Mouse (Mus musculus): ENCODE results near the gene Prkcd. TPM values are rescaled to one million over a fixed set of nuclear protein-coding genes. Genes with fewer than 3 reads are reported as not detected.

Gene Prkcd
- polyA plus RNA-seq (2016; fragmentation: Nextera tagmentation; extraction: Ambion mirVana): 54.1 and 56.2 TPM in 2 replicates

DNA sequence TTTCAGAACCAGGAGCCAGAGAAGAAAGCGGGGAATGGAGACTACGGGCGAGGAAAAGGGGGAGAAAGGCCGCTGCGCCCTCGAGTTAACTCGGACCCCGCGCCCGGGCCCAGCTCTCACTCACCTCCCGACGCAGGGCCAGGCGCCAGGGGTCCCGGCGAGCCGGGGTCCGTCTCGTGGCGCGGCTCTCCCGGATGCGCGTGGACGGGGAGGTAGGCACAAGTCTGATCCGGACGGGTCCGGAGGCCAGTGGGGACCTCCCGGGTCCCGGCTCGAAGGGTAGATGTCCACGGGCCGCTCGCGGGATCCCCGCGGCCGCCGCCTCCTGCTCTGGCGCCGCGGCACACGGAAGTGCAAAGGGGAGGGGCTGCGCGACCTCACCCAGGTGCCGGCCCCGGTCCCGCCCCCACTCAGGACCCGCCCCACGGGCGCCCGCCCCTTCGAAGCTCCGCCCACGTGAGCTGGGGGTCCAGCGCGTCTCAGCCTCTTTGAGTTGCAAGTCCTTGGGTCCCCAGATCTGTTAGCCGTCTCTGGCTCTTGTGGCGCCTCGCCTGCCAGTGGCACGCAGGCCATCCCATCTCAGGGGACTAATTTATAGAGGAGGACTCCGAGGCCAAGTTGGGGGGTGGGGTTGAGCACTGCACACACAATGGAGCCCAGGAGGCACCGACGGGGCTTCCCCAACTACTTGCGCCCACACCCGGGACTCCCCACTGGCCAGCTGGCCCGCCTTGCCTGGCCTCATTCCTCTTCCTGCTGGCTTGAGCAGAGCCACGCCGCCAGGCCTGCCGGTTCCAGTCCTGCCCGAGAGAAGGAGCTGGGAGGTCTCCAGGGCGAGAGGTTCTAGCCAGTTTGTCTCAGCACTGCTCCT lies at the start of gene Prkcd:
Prkcd (minus strand) TSS at position 355 of the 871 bp plus-strand sequence.
- Histone ChIP-seq H3K27me3 (no peaks in the 10 kb centered on the region; the same call in 1 of the 2 replicates), H3K4me2 (peak within 1 kb of the TSS; percentile 91), H3K4me3 (replicated peaks) (peak within 1 kb of the TSS; percentile 79), H3K27ac (peak within 1 kb of the TSS; percentile 60), H3K36me3 (no peaks in the 10 kb centered on the region), H3K4me1 (replicated peaks) (peaks cover 28% of the 10 kb centered on the region), H3K9ac (replicated peaks) (peak within 1 kb of the TSS; percentile 76), H3K9me3 (no peaks in the 10 kb centered on the region)
- under 1% methylated on average over 68 of the region's 71 CpGs for WGBS
- peak; percentile 79 for ATAC-seq (ENCODE audit: insufficient number of reproducible peaks, insufficient read depth, low FRiP score, low TSS enrichment, low read depth)

DNA sequence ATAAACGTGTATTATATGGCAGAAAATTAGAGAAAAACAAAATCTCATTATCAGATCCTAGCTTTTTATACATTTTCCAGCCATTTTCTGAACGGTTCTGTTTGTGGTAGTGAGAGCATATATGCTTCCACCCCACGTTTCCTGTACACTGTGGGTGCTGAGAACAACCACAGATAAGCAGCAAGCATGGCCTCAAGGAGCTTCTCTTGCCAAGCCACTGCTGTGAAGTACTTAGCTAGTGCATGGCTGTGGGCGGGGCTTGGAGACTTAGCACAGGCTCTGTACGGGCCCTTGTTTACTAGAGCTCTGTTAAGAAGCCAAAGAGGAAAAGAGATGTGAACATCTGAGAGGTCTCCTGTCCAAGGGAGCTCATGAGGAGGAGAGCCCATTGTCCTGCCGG lies 48.9 kb upstream of the Prkcd start:
- H3K27ac ChIP-seq: no peak overlapping the region
- H3K9ac ChIP-seq (replicated peaks): no peak overlapping the region
- peaks cover 84% of the 10 kb centered on the region for H3K36me3 ChIP-seq
- H3K9me3 ChIP-seq: no peaks in the 10 kb centered on the region
- 76% methylated on average over 6 of the region's 6 CpGs for WGBS
- no peaks in the 10 kb centered on the region for H3K4me1 ChIP-seq (replicated peaks)
- H3K4me2 ChIP-seq: no peak overlapping the region
- no peak for ATAC-seq (ENCODE audit: insufficient number of reproducible peaks, insufficient read depth, low FRiP score, low TSS enrichment, low read depth)
- no peaks in the 10 kb centered on the region for H3K27me3 ChIP-seq
- no peak overlapping the region for H3K4me3 ChIP-seq (replicated peaks)

DNA sequence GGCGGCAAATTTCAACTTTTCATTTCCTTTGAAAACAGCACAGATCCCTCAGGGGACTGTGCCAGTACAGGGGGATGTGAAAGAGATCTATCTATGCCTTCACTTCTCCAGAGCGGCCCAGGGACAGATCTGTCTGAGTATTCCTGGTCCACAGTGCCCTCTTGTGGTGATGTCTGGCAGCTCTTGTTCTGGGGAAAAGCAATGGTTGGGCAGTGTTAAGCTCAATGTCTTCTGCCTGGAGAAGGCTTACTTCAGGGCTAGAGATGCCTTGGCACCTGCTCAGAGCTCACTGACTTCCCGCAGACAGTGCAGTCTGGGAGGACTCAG lies 45.9 kb upstream of the Prkcd start:
- Histone ChIP-seq H3K9me3 (no peaks in the 10 kb centered on the region), H3K4me2 (no peak overlapping the region), H3K4me1 (replicated peaks) (no peaks in the 10 kb centered on the region), H3K4me3 (replicated peaks) (no peak overlapping the region), H3K36me3 (peaks cover 83% of the 10 kb centered on the region), H3K9ac (replicated peaks) (no peak overlapping the region), H3K27ac (no peak overlapping the region), H3K27me3 (no peaks in the 10 kb centered on the region)
- ATAC-seq (ENCODE audit: insufficient number of reproducible peaks, insufficient read depth, low FRiP score, low TSS enrichment, low read depth): peak; percentile 59; the same call in 1 of the 2 replicates
- 11% methylated on average over 3 of the region's 3 CpGs for WGBS

DNA sequence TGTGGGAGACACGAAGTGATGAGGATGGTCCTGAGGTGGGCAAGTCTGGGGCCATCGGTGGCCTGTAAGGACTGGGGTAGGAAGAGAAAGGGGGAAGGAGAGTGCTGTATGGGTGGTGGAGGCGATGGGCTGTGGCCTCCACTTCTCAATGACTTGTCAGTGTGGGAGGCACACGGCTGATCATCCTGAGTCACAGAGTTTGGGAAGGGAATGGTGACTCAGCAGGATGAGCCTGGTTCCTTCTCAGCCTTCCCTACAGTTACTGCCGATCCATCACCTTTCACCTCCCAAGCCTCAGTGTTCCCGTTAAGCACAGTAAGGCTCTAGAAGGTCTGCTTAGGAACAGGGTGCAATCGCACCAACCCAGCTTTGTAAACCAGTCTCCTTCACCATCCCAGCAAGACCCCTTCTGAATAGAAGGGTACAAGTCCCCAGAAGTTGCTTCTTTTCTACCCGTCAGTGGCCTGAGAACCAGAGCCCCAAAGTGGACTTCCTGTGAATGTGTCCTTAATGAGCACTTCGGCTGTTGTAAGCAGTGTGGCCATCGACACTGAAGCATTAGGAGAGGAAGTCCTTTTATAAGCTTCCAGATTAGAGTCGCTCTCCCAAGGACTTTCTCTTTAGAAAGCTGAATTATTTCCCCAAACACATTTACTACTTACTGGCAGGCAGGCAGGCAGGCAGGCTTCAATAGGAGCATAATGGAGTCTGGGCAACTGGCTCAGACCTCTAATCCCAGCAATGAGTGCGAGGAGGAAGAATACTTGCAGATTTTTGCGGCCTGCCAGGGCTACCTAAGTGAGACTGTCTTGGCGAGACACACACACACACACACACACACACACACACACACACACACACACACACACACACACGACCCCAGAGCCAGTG lies 45.3 kb upstream of the Prkcd start:
- no peaks in the 10 kb centered on the region for H3K4me1 ChIP-seq (replicated peaks)
- no peak; the same call in 1 of the 2 replicates for ATAC-seq (ENCODE audit: insufficient number of reproducible peaks, insufficient read depth, low FRiP score, low TSS enrichment, low read depth)
- H3K27me3 ChIP-seq: no peaks in the 10 kb centered on the region
- H3K9me3 ChIP-seq: no peaks in the 10 kb centered on the region
- H3K4me2 ChIP-seq: no peak overlapping the region
- no peak overlapping the region for H3K27ac ChIP-seq
- H3K4me3 ChIP-seq (replicated peaks): no peak overlapping the region
- H3K36me3 ChIP-seq: peaks cover 83% of the 10 kb centered on the region
- no peak overlapping the region for H3K9ac ChIP-seq (replicated peaks)
- WGBS: 74% methylated on average over 15 of the region's 15 CpGs

DNA sequence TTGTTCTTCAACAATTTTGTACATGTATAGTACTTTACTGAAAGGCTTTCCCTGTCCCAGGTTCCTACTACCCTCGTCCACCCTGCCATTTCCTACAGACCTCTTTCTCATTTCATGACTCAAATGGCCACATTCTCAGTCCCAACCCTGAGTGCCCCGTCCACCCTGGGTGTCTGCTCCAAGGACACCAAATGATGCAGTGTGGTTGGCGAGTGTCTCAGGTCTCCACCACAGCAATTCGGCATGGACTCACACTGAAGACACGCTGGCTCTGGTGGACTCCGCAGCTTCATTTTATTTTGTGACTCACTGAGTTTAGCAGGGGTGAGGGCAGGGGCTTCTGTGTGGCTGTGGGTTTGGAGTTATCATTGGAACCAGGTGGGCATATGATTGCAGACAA lies 44.2 kb upstream of the Prkcd start:
- H3K27me3 ChIP-seq: no peaks in the 10 kb centered on the region
- no peak overlapping the region for H3K27ac ChIP-seq
- 90% methylated on average over 6 of the region's 6 CpGs for WGBS
- peaks cover 84% of the 10 kb centered on the region for H3K36me3 ChIP-seq
- H3K4me3 ChIP-seq (replicated peaks): no peak overlapping the region
- no peaks in the 10 kb centered on the region for H3K9me3 ChIP-seq
- no peak overlapping the region for H3K4me2 ChIP-seq
- no peak overlapping the region for H3K9ac ChIP-seq (replicated peaks)
- no peak for ATAC-seq (ENCODE audit: insufficient number of reproducible peaks, insufficient read depth, low FRiP score, low TSS enrichment, low read depth)
- no peaks in the 10 kb centered on the region for H3K4me1 ChIP-seq (replicated peaks)

DNA sequence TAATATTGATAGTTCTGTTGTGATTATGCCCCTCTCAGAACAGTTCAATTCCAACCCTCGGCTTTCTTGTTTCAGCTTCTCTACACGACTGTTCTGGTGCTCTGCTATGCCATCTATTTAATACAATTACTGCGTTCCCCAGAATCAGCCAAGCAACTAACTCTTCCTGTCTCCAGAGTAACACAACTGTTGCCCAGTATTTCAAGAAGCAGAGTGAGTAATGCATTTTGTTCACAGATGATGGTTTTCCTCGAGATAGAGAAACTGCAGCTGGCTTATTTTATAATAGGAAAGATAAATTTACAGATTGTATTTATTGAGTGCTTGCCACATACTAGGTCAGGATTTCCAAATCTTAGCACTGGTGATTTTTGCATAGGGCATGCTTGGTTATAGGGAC lies 40.6 kb upstream of the Prkcd start:
- H3K27me3 ChIP-seq: no peaks in the 10 kb centered on the region
- H3K9ac ChIP-seq (replicated peaks): no peak overlapping the region
- no peak overlapping the region for H3K27ac ChIP-seq
- H3K9me3 ChIP-seq: no peaks in the 10 kb centered on the region
- peaks cover 86% of the 10 kb centered on the region for H3K36me3 ChIP-seq
- no peak for ATAC-seq (ENCODE audit: insufficient number of reproducible peaks, insufficient read depth, low FRiP score, low TSS enrichment, low read depth)
- no peak overlapping the region for H3K4me3 ChIP-seq (replicated peaks)
- H3K4me1 ChIP-seq (replicated peaks): no peaks in the 10 kb centered on the region
- WGBS: 94% methylated on average over 4 of the region's 4 CpGs
- H3K4me2 ChIP-seq: no peak overlapping the region

DNA sequence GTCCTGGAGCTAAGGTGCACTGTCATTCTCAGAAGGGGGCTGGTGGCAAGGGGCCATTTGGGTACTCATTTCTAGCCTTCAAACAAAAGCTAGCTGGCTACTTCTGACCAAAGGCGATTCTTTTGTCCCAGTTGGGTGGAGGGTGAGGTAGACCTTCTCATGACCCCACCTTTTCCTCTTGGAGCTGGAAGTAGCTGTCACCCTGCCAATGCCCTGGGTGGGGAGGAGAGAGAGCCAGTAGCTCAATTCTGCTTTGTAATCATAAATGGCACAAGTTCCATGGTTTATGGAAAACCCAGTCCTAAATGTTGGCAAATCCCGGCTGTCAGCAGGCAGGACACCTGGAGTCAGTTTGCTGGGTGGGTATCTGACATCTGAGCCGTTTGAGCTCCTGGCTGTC lies 40.1 kb upstream of the Prkcd start:
- Histone ChIP-seq H3K4me3 (replicated peaks) (no peak overlapping the region), H3K4me1 (replicated peaks) (no peaks in the 10 kb centered on the region), H3K9ac (replicated peaks) (no peak overlapping the region), H3K27me3 (no peaks in the 10 kb centered on the region), H3K4me2 (no peak overlapping the region), H3K36me3 (peaks cover 86% of the 10 kb centered on the region), H3K9me3 (no peaks in the 10 kb centered on the region), H3K27ac (no peak overlapping the region)
- no peak for ATAC-seq (ENCODE audit: insufficient number of reproducible peaks, insufficient read depth, low FRiP score, low TSS enrichment, low read depth)
- 75% methylated on average over 3 of the region's 3 CpGs for WGBS

DNA sequence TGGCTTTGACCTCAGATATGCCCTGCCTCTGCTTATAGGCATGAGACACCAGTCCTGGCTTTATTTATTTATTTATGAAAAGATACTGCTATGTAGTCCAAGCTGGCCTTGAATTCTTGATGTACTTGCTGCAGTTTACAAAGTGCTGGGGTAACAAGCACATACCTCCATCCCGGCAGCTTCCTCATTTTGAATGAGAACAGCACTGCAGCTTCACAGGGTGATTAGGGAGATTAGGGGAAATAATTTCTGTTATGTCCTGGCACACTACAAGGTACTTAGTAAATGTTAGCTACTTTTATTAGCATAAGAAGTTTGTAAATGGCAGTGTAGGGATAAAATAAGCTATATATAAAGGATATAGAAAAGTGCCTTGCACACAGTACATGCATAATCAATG lies 29.5 kb upstream of the Prkcd start:
- no peak overlapping the region for H3K27ac ChIP-seq

DNA sequence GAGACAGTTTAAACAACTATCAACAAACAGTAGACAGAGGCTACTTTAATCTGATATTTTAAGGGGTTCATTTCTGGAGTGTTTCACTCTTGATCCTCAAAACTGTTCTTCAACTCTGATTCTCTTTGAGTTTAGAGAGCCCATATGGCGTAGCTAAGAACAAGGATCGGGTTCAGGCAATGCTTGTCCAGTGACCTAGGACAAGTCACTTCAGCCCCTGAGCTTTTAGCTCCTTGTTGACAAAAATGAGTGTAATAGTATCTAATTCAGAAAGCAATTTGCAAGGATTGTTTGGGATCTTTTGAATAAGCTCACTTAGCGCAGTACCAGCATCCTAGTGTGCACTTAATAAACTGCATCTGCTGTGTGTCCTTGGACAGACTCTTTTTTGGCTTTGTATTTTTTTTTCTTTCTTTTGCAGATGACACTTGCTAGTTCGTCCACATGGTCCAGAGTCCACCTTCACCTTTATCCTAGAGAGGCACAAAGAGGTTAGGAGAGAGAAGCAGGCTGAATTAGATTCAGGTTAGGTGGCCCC lies 28.8 kb upstream of the Prkcd start:
- WGBS: 47% methylated on average over 4 of the region's 4 CpGs
- Histone ChIP-seq H3K27ac (peak overlapping the region; percentile 91), H3K9me3 (no peaks in the 10 kb centered on the region), H3K4me3 (replicated peaks) (peak overlapping the region; percentile 85), H3K4me1 (replicated peaks) (peaks cover 10% of the 10 kb centered on the region), H3K36me3 (peaks cover 15% of the 10 kb centered on the region; the same call in 1 of the 2 replicates), H3K27me3 (no peaks in the 10 kb centered on the region), H3K9ac (replicated peaks) (peak overlapping the region; percentile 95), H3K4me2 (peak overlapping the region; percentile 77)
- no peak for ATAC-seq (ENCODE audit: insufficient number of reproducible peaks, insufficient read depth, low FRiP score, low TSS enrichment, low read depth)

More for the DNA sequence above, 29.5 kb upstream of the Prkcd start:
- Histone ChIP-seq H3K36me3 (peaks cover 23% of the 10 kb centered on the region; the same call in 1 of the 2 replicates), H3K27me3 (no peaks in the 10 kb centered on the region), H3K4me1 (replicated peaks) (peaks cover 10% of the 10 kb centered on the region), H3K9me3 (no peaks in the 10 kb centered on the region), H3K9ac (replicated peaks) (no peak overlapping the region), H3K4me3 (replicated peaks) (no peak overlapping the region), H3K4me2 (0 out of 2 replicates have a peak overlapping the region, but pooled peaks have one; percentile 77)
- 88% methylated on average over 1 of the region's 1 CpGs for WGBS
- no peak for ATAC-seq (ENCODE audit: insufficient number of reproducible peaks, insufficient read depth, low FRiP score, low TSS enrichment, low read depth)

DNA sequence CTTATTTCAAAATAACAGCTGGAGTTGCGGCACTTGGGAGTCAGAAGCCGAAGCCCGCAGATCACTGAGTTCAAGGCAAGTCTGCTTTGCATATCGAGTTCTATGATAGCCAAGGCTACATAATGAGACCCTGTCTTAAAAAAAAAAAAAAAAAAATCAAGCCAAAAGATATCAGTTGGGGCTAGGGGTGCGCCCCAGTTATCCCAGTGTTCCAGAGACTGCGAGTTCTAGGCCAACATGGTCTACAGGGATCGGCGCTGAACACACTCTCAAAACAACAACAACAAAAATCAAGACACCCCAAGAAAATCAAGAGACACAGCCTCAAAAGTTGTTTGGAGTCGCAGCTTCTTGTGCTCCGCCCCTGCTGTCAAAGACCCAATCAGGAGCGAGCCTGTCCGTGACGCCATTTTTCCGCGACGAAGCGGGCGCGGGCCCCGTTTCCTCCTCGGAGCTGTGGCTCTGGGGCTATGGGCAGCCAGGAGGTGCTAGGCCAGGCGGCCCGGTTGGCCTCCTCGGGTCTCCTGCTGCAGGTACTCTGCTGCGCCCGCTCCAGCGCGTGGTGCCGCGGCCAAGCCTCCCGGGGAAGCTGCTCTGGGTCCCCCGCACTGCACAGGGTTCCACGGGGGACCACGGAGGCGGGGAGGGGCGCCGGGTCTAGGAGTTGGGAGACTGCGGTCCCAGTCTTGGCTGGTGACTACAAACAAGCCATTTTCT lies 28.1 kb upstream of the Prkcd start, which contains the start of gene Rft1:
Rft1 (plus strand) TSS at position 418 of the 717 bp plus-strand sequence.
- H3K4me1 ChIP-seq (replicated peaks): peaks cover 10% of the 10 kb centered on the region
- H3K4me2 ChIP-seq: peak within 1 kb of the TSS; percentile 77
- ATAC-seq (ENCODE audit: insufficient number of reproducible peaks, insufficient read depth, low FRiP score, low TSS enrichment, low read depth): peak; percentile 92
- H3K27me3 ChIP-seq: no peaks in the 10 kb centered on the region
- 3% methylated on average over 38 of the region's 38 CpGs for WGBS
- H3K36me3 ChIP-seq: peaks cover 9% of the 10 kb centered on the region; the same call in 1 of the 2 replicates
- H3K4me3 ChIP-seq (replicated peaks): peak within 1 kb of the TSS; percentile 85
- H3K27ac ChIP-seq: peak within 1 kb of the TSS; percentile 91
- peak within 1 kb of the TSS; percentile 95 for H3K9ac ChIP-seq (replicated peaks)
- H3K9me3 ChIP-seq: no peaks in the 10 kb centered on the region

Data from limb, embryonic 12.5 days (tissue).